Mouse (Mus musculus) neural tube, embryonic 11.5 days (tissue): ENCODE results near the gene Gm960. TPM values are rescaled to one million over a fixed set of nuclear protein-coding genes. Genes with fewer than 3 reads are reported as not detected.

Source experiments
- ATAC-seq: fragments of 200-750 bp; cut with Nextera tagmentation; 2 replicates; pipeline ENCODE4 v1.8.0; 2017; ENCODE audit warnings: moderate number of reproducible peaks, mild to moderate bottlenecking, moderate TSS enrichment, moderate library complexity; ENCODE audit not compliant: insufficient read depth, low FRiP score, low TSS enrichment
- DNase-seq: peaks from one replicate; pipeline ENCODE4 v3.0.0-alpha.2; 2015; ENCODE audit warnings: low spot score
- H3K27ac ChIP-seq: fragments of 300-500 bp; sonication (generic); 2 replicates; pipeline ENCODE4 v1.5.1; 2014; ENCODE audit warnings: low read depth, mild to moderate bottlenecking, low read length
- H3K27me3 ChIP-seq: fragments of 300-500 bp; sonication (generic); 2 replicates; pipeline ENCODE4 v1.6.1; 2014; ENCODE audit warnings: mild to moderate bottlenecking, low read length, mixed read lengths; ENCODE audit not compliant: control insufficient read depth, insufficient read depth
- H3K36me3 ChIP-seq: fragments of 300-500 bp; sonication (generic); 2 replicates; pipeline ENCODE4 v1.6.1; 2014; ENCODE audit warnings: mild to moderate bottlenecking, low read length, moderate library complexity, mixed read lengths; ENCODE audit not compliant: control insufficient read depth, insufficient read depth
- H3K4me1 ChIP-seq: fragments of 300-500 bp; sonication (generic); 2 replicates; pipeline ENCODE4 v1.6.1; 2014; ENCODE audit warnings: low read length, mixed read lengths; ENCODE audit not compliant: control insufficient read depth, insufficient read depth
- H3K4me2 ChIP-seq: fragments of 300-500 bp; sonication (generic); 2 replicates; pipeline ENCODE4 v1.6.1; 2014; ENCODE audit warnings: low read depth, mild to moderate bottlenecking, moderate library complexity
- H3K4me3 ChIP-seq: fragments of 300-500 bp; sonication (generic); 2 replicates; pipeline ENCODE4 v1.5.1; 2014; ENCODE audit warnings: low read depth, low read length
- H3K9ac ChIP-seq: fragments of 300-500 bp; sonication (generic); 2 replicates; pipeline ENCODE4 v1.6.1; 2014; ENCODE audit warnings: mild to moderate bottlenecking, low read length
- H3K9me3 ChIP-seq: fragments of 300-500 bp; sonication (generic); 2 replicates; pipeline ENCODE4 v1.6.1; 2016; ENCODE audit warnings: low read length; ENCODE audit not compliant: control insufficient read depth
- WGBS: fragments of 180-500 bp; shearing (Covaris S2); extraction: QIAGEN DNeasy Blood & Tissue Kit; methylation state at CpG from one replicate; pipeline ENCODE4 v1.1.7; 2014; 5-methylcytosine and 5-hydroxymethylcytosine counted together
- polyA plus RNA-seq: library from polyadenylated mRNA; unstranded; fragments of >200 nt; fragmentation: Nextera tagmentation; extraction: Ambion mirVana; gene quantifications from 2 replicates; pipeline ENCODE4 v1.2.1, GENCODE M21; 2014

The Gm960 gene
- polyA plus RNA-seq, 1 experiment from 2014 or later: 2.7 TPM

- H3K4me2 ChIP-seq: no peak overlapping the region
- WGBS: 63% methylated on average over 7 of the region's 7 CpGs
- no peak for ATAC-seq
- no peaks in the 10 kb centered on the region for H3K4me1 ChIP-seq
- H3K36me3 ChIP-seq: no peaks in the 10 kb centered on the region
- no peak for DNase-seq
- H3K9me3 ChIP-seq: no peaks in the 10 kb centered on the region
- no peak overlapping the region for H3K27ac ChIP-seq
- H3K9ac ChIP-seq: no peak overlapping the region
- no peak overlapping the region for H3K4me3 ChIP-seq
- H3K27me3 ChIP-seq: peaks cover 10% of the 10 kb centered on the region
Measured at GRCm38 (mm10) chr19:4701221-4701620, 2.8 kb upstream of the Gm960 start.

DNA sequence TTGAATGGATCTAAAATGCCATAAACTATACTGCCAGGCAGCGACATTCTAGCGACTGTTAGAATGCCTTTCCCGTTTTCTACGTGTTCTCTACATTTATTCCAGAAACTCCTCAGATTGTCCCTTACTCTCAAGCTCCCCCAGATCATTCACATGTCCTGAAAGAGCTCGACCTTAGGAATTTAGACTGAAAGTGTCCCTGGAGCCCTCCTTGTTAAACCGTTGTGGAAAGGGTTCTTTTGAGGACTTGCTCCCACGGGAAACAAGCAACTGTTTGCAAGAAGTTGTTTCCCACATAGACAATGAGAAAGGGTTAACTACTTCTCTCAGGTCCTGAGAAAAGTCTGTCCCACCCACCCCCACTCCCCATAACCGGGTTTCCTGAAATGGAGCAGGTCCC is 2.2 kb upstream of the Gm960 start:
- no peaks in the 10 kb centered on the region for H3K4me1 ChIP-seq
- no peak overlapping the region for H3K9ac ChIP-seq
- WGBS: 56% methylated on average over 8 of the region's 8 CpGs
- no peak overlapping the region for H3K27ac ChIP-seq
- H3K36me3 ChIP-seq: no peaks in the 10 kb centered on the region
- H3K4me2 ChIP-seq: no peak overlapping the region
- no peak for ATAC-seq
- H3K27me3 ChIP-seq: peaks cover 10% of the 10 kb centered on the region
- no peak overlapping the region for H3K4me3 ChIP-seq
- no peak for DNase-seq
- no peaks in the 10 kb centered on the region for H3K9me3 ChIP-seq

DNA sequence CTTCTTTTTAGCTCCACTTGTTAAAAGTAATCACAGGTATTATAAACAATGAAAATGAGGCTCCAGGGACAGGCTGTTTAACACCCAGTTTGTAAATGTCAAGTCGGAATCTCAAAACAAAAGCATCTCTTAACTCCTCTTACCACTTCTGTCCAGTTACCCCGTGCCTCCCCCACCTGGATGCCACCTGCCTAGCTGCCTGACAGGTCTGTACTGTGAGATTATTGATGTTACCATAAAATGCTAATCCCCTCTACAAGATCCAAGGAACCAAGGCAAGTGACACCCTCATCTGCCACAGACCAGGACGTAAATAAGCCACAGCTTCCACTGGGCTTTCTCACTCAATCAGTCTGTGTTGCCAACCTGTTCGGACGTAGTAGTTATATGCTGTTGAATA is 1.4 kb upstream of the Gm960 start:
- no peak for DNase-seq
- Histone ChIP-seq H3K27me3 (peaks cover 10% of the 10 kb centered on the region), H3K27ac (no peak overlapping the region), H3K4me3 (no peak overlapping the region), H3K4me2 (no peak overlapping the region), H3K9ac (no peak overlapping the region), H3K9me3 (no peaks in the 10 kb centered on the region), H3K4me1 (no peaks in the 10 kb centered on the region), H3K36me3 (no peaks in the 10 kb centered on the region)
- 24% methylated on average over 5 of the region's 5 CpGs for WGBS
- no peak for ATAC-seq

GRCm38 (mm10) chr19:4698856-4699255 is 388 bp upstream of the Gm960 start:
- ATAC-seq (no peak), DNase-seq (no peak)
- Histone ChIP-seq H3K4me3 (no peak overlapping the region), H3K4me2 (peak overlapping the region; percentile 76), H3K4me1 (no peaks in the 10 kb centered on the region), H3K27me3 (peaks cover 10% of the 10 kb centered on the region), H3K27ac (no peak overlapping the region), H3K36me3 (no peaks in the 10 kb centered on the region), H3K9ac (no peak overlapping the region), H3K9me3 (no peaks in the 10 kb centered on the region)
- 36% methylated on average over 8 of the region's 8 CpGs for WGBS

DNA sequence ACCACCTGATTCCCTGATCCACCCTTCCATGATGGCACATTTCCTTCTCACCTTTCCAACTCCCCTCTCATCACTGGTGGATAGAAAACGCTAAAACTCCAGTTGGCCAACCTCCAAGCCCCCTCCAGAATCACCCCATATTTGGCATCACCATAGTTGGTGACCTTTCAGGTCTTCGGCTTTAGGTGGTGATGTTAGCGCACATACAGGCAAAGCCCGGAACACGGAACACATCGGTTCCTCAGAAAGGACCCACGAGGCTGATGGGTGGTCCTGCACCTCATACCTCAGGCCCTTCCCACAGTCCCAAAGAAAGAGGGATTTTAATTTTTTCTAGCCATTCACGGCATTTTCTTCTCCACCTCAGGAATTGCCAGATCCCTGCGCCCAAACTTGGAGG is 747 bp downstream of the Gm960 start:
- 79% methylated on average over 9 of the region's 9 CpGs for WGBS
- H3K36me3 ChIP-seq: no peaks in the 10 kb centered on the region
- H3K9ac ChIP-seq: no peak overlapping the region
- no peak for DNase-seq
- peak overlapping the region; percentile 76; the same call in 1 of the 2 replicates for H3K4me2 ChIP-seq
- H3K27me3 ChIP-seq: peaks cover 10% of the 10 kb centered on the region
- no peaks in the 10 kb centered on the region for H3K4me1 ChIP-seq
- H3K27ac ChIP-seq: no peak overlapping the region
- ATAC-seq: no peak
- H3K4me3 ChIP-seq: peak overlapping the region; percentile 47
- H3K9me3 ChIP-seq: no peaks in the 10 kb centered on the region

GRCm38 (mm10) chr19:4697121-4697520 is 1.3 kb downstream of the Gm960 start:
- peaks cover 10% of the 10 kb centered on the region for H3K27me3 ChIP-seq
- DNase-seq: no peak
- no peak overlapping the region for H3K9ac ChIP-seq
- ATAC-seq: no peak
- H3K4me3 ChIP-seq: no peak overlapping the region
- no peaks in the 10 kb centered on the region for H3K4me1 ChIP-seq
- H3K9me3 ChIP-seq: no peaks in the 10 kb centered on the region
- H3K36me3 ChIP-seq: no peaks in the 10 kb centered on the region
- no peak overlapping the region for H3K27ac ChIP-seq
- no peak overlapping the region for H3K4me2 ChIP-seq
- WGBS: 89% methylated on average over 3 of the region's 3 CpGs

DNA sequence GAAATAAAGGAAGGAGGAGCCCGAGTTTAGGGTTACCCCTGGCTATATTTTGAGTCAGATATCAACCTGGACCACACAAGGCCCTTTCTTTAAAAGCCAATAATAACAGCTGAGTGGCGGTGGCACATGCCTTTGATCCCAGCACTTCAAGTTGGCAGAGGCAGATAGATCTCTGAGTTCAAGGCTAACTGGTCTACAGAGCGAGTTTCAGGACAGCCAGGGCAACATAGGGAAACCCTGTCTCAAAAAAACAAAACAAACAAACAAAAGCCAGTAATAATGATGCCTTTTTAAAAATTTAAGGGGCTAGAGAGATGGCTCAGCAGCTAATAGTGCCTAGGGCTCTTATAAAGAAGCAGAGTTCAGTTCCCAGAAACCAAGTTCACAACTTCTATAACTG is 4.1 kb downstream of the Gm960 start:
- DNase-seq (no peak), ATAC-seq (no peak)
- Histone ChIP-seq H3K9ac (no peak overlapping the region), H3K4me1 (no peaks in the 10 kb centered on the region), H3K4me3 (no peak overlapping the region), H3K4me2 (no peak overlapping the region), H3K27me3 (peaks cover 10% of the 10 kb centered on the region; the same call in 1 of the 2 replicates), H3K9me3 (no peaks in the 10 kb centered on the region), H3K27ac (no peak overlapping the region), H3K36me3 (no peaks in the 10 kb centered on the region)
- 72% methylated on average over 3 of the region's 3 CpGs for WGBS

DNA sequence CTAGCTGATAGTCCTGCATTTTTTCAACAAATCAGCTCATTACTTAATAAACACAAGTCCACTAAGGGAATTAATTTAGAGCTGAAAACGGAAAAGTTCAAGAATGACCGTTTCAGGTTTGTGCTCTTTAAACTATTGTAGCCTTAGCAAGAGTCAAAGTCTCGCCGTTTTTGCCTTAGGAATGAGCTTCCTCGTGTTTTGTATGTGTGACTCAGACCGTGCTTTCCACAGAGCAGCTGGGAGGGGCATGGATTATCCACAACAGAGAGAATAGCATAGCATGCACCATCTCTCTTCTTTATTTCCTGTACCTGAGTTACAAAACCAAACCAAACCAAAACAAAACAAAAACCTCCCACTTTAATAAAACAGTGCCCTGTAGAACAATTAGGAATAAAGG is 26.1 kb downstream of the Gm960 start:
- Histone ChIP-seq H3K4me2 (no peak overlapping the region), H3K4me1 (no peaks in the 10 kb centered on the region), H3K27me3 (no peaks in the 10 kb centered on the region), H3K27ac (no peak overlapping the region), H3K36me3 (no peaks in the 10 kb centered on the region), H3K9ac (no peak overlapping the region), H3K9me3 (no peaks in the 10 kb centered on the region), H3K4me3 (no peak overlapping the region)
- DNase-seq (no peak), ATAC-seq (no peak)
- WGBS: 62% methylated on average over 6 of the region's 6 CpGs

DNA sequence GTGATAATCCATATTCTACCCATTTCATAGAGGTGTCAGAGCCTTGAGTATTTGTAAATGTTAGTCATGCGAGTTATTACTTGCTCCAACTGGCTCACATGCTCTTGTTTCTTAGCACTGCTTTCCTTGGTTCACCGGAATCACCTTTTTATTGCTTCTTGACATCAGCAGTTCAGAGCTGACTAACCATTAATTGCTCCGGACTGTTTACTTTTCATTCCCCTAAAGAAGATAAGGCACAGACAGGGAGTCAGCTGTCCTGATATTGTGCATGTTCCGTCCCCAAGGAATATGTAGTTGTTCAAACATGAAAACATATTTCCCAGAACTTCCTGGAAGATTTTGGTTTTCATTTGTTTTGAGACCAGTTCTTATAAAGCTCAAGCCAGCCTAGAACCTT is 27.7 kb downstream of the Gm960 start:
- no peak for ATAC-seq
- no peak overlapping the region for H3K9ac ChIP-seq

More for the DNA sequence above, 27.7 kb downstream of the Gm960 start:
- no peaks in the 10 kb centered on the region for H3K4me1 ChIP-seq
- H3K27me3 ChIP-seq: no peaks in the 10 kb centered on the region
- H3K36me3 ChIP-seq: no peaks in the 10 kb centered on the region
- H3K4me3 ChIP-seq: no peak overlapping the region
- no peak for DNase-seq
- WGBS: 86% methylated on average over 4 of the region's 4 CpGs
- H3K9me3 ChIP-seq: no peaks in the 10 kb centered on the region
- H3K27ac ChIP-seq: no peak overlapping the region
- no peak overlapping the region for H3K4me2 ChIP-seq
